Mouse (Mus musculus) liver, embryonic 11.5 days (tissue): Measurements from ENCODE around the gene Prdm16. TPM values are rescaled to one million over a fixed set of nuclear protein-coding genes. Genes with fewer than 3 reads are reported as not detected.

Experiments
- ATAC-seq: fragments of 200-750 bp; cut with Nextera tagmentation; replicated peaks from 2 replicates; pipeline ENCODE4 v1.8.0; 2017; ENCODE audit warnings: moderate number of reproducible peaks, mild to moderate bottlenecking, moderate TSS enrichment, moderate library complexity; ENCODE audit not compliant: low FRiP score
- DNase-seq: peaks from one replicate; pipeline ENCODE4 v3.0.0-alpha.2; 2017; ENCODE audit warnings: low spot score
- H3K27ac ChIP-seq: fragments of 300-500 bp; sonication (generic); 2 replicates; pipeline ENCODE4 v1.5.1; 2014; ENCODE audit warnings: mild to moderate bottlenecking, low read depth, low read length, control low read depth
- H3K27me3 ChIP-seq: fragments of 300-500 bp; sonication (generic); replicated peaks from 2 replicates; pipeline ENCODE4 v1.6.1; 2014; ENCODE audit warnings: low read length, mixed read lengths; ENCODE audit not compliant: control insufficient read depth, insufficient read depth
- H3K36me3 ChIP-seq: fragments of 300-500 bp; sonication (generic); 2 replicates; pipeline ENCODE4 v1.6.1; 2014; ENCODE audit warnings: mild to moderate bottlenecking, low read length, moderate library complexity, mixed read lengths; ENCODE audit not compliant: control insufficient read depth, insufficient read depth
- H3K4me1 ChIP-seq: fragments of 300-500 bp; sonication (generic); replicated peaks from 2 replicates; pipeline ENCODE4 v1.6.1; 2014; ENCODE audit warnings: low read length, mixed read lengths; ENCODE audit not compliant: control insufficient read depth, insufficient read depth
- H3K4me2 ChIP-seq: fragments of 300-500 bp; sonication (generic); 2 replicates; pipeline ENCODE4 v1.6.1; 2014; ENCODE audit warnings: mild to moderate bottlenecking, control low read depth, moderate library complexity
- H3K4me3 ChIP-seq: fragments of 300-500 bp; sonication (generic); 2 replicates; pipeline ENCODE4 v1.5.1; 2014; ENCODE audit warnings: low read depth, low read length, control low read depth
- H3K9ac ChIP-seq: fragments of 300-500 bp; sonication (generic); 2 replicates; pipeline ENCODE4 v1.6.1; 2014; ENCODE audit warnings: low read depth, low read length, control low read depth
- H3K9me3 ChIP-seq: fragments of 300-500 bp; sonication (generic); 2 replicates; pipeline ENCODE4 v1.6.1; 2016; ENCODE audit warnings: low read length, inconsistent platforms, mixed read lengths; ENCODE audit not compliant: control insufficient read depth
- WGBS: fragments of 180-500 bp; shearing (Covaris S2); extraction: QIAGEN DNeasy Blood & Tissue Kit; methylation state at CpG from one replicate; pipeline ENCODE4 v1.1.7; 2014; 5-methylcytosine and 5-hydroxymethylcytosine counted together
- polyA plus RNA-seq: library from polyadenylated mRNA; unstranded; fragments of >200 nt; fragmentation: Nextera tagmentation; extraction: Ambion mirVana; gene quantifications from 2 replicates; pipeline ENCODE4 v1.2.1, GENCODE M21; 2014

The Prdm16 gene
- polyA plus RNA-seq, 1 experiment from 2014 or later: 7.2 TPM

- Histone ChIP-seq H3K4me1 (no peaks in the 10 kb centered on the region), H3K27me3 (peaks cover 3% of the 10 kb centered on the region; the same call in 1 of the 2 replicates)
Observed at GRCm38 (mm10) chr4:154445721-154446120, 191.0 kb downstream of the Prdm16 start.

GRCm38 (mm10) chr4:154442645-154443304, 193.9 kb downstream of the Prdm16 start:
- no peak overlapping the region for H3K27ac ChIP-seq
- H3K36me3 ChIP-seq: no peaks in the 10 kb centered on the region
- no peaks in the 10 kb centered on the region for H3K4me1 ChIP-seq
- 43% methylated on average over 9 of the region's 9 CpGs for WGBS
- DNase-seq (no peak), ATAC-seq (no peak)
- H3K27me3 ChIP-seq: peaks cover 3% of the 10 kb centered on the region; the same call in 1 of the 2 replicates
- H3K4me2 ChIP-seq: no peak overlapping the region
- no peak overlapping the region for H3K4me3 ChIP-seq
- no peaks in the 10 kb centered on the region for H3K9me3 ChIP-seq
- H3K9ac ChIP-seq: no peak overlapping the region

More at GRCm38 (mm10) chr4:154445721-154446120, 191.0 kb downstream of the Prdm16 start:
- ATAC-seq (no peak), DNase-seq (no peak)
- WGBS: 67% methylated on average over 9 of the region's 9 CpGs
- H3K27ac ChIP-seq: no peak overlapping the region
- H3K36me3 ChIP-seq: no peaks in the 10 kb centered on the region
- H3K4me2 ChIP-seq: no peak overlapping the region
- H3K4me3 ChIP-seq: no peak overlapping the region
- H3K9ac ChIP-seq: no peak overlapping the region
- H3K9me3 ChIP-seq: no peaks in the 10 kb centered on the region

- no peaks in the 10 kb centered on the region for H3K9me3 ChIP-seq
- no peak overlapping the region for H3K4me2 ChIP-seq
- no peak overlapping the region for H3K27ac ChIP-seq
- 73% methylated on average over 14 of the region's 14 CpGs for WGBS
- H3K4me1 ChIP-seq: no peaks in the 10 kb centered on the region
- no peak overlapping the region for H3K4me3 ChIP-seq
- H3K27me3 ChIP-seq: no peaks in the 10 kb centered on the region
- H3K36me3 ChIP-seq: no peaks in the 10 kb centered on the region
- H3K9ac ChIP-seq: no peak overlapping the region
- ATAC-seq (no peak), DNase-seq (no peak)
Observed at GRCm38 (mm10) chr4:154439455-154440052, 197.1 kb downstream of the Prdm16 start.

- H3K4me3 ChIP-seq: no peak overlapping the region
- no peaks in the 10 kb centered on the region for H3K9me3 ChIP-seq
- no peaks in the 10 kb centered on the region for H3K4me1 ChIP-seq
- 79% methylated on average over 15 of the region's 15 CpGs for WGBS
- no peaks in the 10 kb centered on the region for H3K36me3 ChIP-seq
- no peak overlapping the region for H3K9ac ChIP-seq
- ATAC-seq: no peak
- DNase-seq: no peak
- H3K4me2 ChIP-seq: no peak overlapping the region
- no peaks in the 10 kb centered on the region for H3K27me3 ChIP-seq
- no peak overlapping the region for H3K27ac ChIP-seq
Observed at GRCm38 (mm10) chr4:154438610-154439009, 198.1 kb downstream of the Prdm16 start.

- no peaks in the 10 kb centered on the region for H3K36me3 ChIP-seq
- H3K4me1 ChIP-seq: no peaks in the 10 kb centered on the region
- no peaks in the 10 kb centered on the region for H3K9me3 ChIP-seq
- no peak overlapping the region for H3K9ac ChIP-seq
- whole genome bisulfite sequencing: 64% methylated on average over 2 of the region's 2 CpGs
- DNase-seq (no peak), ATAC-seq (no peak)
- no peaks in the 10 kb centered on the region for H3K27me3 ChIP-seq
- H3K27ac ChIP-seq: no peak overlapping the region
- no peak overlapping the region for H3K4me2 ChIP-seq
- H3K4me3 ChIP-seq: no peak overlapping the region
Observed at GRCm38 (mm10) chr4:154429770-154430169, 206.9 kb downstream of the Prdm16 start.

GRCm38 (mm10) chr4:154426901-154427300, 209.8 kb downstream of the Prdm16 start:
- H3K27me3 ChIP-seq: peaks cover 7% of the 10 kb centered on the region; the same call in 1 of the 2 replicates
- no peaks in the 10 kb centered on the region for H3K9me3 ChIP-seq
- no peaks in the 10 kb centered on the region for H3K36me3 ChIP-seq
- peaks cover 9% of the 10 kb centered on the region; the same call in 1 of the 2 replicates for H3K4me1 ChIP-seq
- DNase-seq: no peak
- no peak overlapping the region for H3K4me3 ChIP-seq
- H3K27ac ChIP-seq: no peak overlapping the region
- 70% methylated on average over 7 of the region's 7 CpGs for WGBS
- no peak overlapping the region for H3K9ac ChIP-seq
- no peak for ATAC-seq
- H3K4me2 ChIP-seq: no peak overlapping the region

GRCm38 (mm10) chr4:154425284-154425683, 211.4 kb downstream of the Prdm16 start:
- Histone ChIP-seq H3K4me3 (no peak overlapping the region), H3K27ac (no peak overlapping the region), H3K36me3 (no peaks in the 10 kb centered on the region), H3K27me3 (peaks cover 7% of the 10 kb centered on the region; the same call in 1 of the 2 replicates), H3K4me1 (peaks cover 9% of the 10 kb centered on the region; the same call in 1 of the 2 replicates), H3K9ac (no peak overlapping the region), H3K9me3 (no peaks in the 10 kb centered on the region), H3K4me2 (no peak overlapping the region)
- ATAC-seq (no peak), DNase-seq (no peak)
- WGBS: 54% methylated on average over 17 of the region's 17 CpGs

GRCm38 (mm10) chr4:154424681-154425080, 212.0 kb downstream of the Prdm16 start:
- H3K4me1 ChIP-seq: peaks cover 9% of the 10 kb centered on the region; the same call in 1 of the 2 replicates
- ATAC-seq (no peak), DNase-seq (no peak)
- H3K4me2 ChIP-seq: no peak overlapping the region
- no peak overlapping the region for H3K9ac ChIP-seq
- H3K4me3 ChIP-seq: no peak overlapping the region
- peaks cover 7% of the 10 kb centered on the region; the same call in 1 of the 2 replicates for H3K27me3 ChIP-seq
- 59% methylated on average over 11 of the region's 11 CpGs for WGBS
- H3K27ac ChIP-seq: no peak overlapping the region
- H3K36me3 ChIP-seq: no peaks in the 10 kb centered on the region
- H3K9me3 ChIP-seq: no peaks in the 10 kb centered on the region
